8 mouse cellular contexts compared by ENCODE assay signal in the genomic region with DNA sequence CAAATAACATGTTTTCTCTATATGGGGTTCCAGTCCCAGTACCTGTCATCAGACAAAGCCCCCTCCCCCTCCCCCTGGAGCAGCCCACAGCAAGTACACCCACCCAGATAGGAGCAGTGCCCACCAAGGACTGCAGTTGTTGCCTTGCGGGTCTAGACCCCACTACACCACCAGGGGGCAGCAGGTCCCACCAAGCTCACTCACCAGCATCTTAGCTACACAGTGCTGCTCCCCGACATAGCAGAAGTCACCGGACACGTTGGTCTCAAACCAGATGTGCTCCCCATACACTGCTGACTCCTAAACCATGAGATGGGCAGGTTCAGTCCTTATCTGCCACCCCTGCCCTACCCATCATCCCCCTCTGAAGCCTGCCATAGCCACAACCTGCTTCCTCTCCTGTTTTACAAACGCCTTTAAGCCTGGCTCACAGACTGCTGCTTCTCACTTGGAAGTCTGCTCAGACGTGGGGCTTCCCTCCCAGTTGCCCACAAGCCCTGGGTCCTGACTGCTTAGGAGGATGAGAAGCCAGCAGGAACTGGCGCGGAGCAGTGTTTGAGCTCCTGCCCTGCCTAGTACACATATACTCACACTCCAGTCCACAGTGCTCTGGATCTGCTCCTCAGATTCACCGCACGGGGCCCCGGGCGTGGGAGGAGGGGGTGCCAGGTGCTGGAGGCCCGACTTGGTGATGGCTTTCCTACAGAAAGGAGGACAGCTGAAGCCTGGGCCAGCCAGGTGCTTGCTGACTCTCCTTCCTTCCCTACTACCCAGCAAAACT. TPM values are rescaled to one million over a fixed set of nuclear protein-coding genes. Genes with fewer than 3 reads are reported as not detected.
DNase-seq lines count a peak whose midpoint lies in the region; ATAC-seq lines count a peak whose summit lies in the region.

No protein-coding gene starts in this region.

- no peaks in the 10 kb centered on the region for H3K9me3 ChIP-seq in forebrain, embryonic 15.5 days
- no peaks in the 10 kb centered on the region for H3K9me3 ChIP-seq in hindbrain, embryonic 10.5 days

- H3K27me3 ChIP-seq in forebrain, embryonic 15.5 days: no peaks in the 10 kb centered on the region
- H3K27me3 ChIP-seq in hindbrain, embryonic 10.5 days (ENCODE audit: insufficient read depth, poor library complexity, severe bottlenecking): no peaks in the 10 kb centered on the region

- H3K36me3 ChIP-seq in forebrain, embryonic 15.5 days: peaks cover 4% of the 10 kb centered on the region; the same call in 1 of the 2 replicates
- peaks cover 33% of the 10 kb centered on the region for H3K36me3 ChIP-seq in hindbrain, embryonic 10.5 days

- H3K4me1 ChIP-seq in forebrain, embryonic 15.5 days: peaks cover 33% of the 10 kb centered on the region
- H3K4me1 ChIP-seq in hindbrain, embryonic 10.5 days (replicated peaks): peaks cover 58% of the 10 kb centered on the region

- no peak overlapping the region; the same call in 1 of the 2 replicates for H3K27ac ChIP-seq in forebrain, embryonic 15.5 days (replicated peaks)
- peak overlapping the region; percentile 26 for H3K27ac ChIP-seq in hindbrain, embryonic 10.5 days

- peak; percentile 78 for ATAC-seq in forebrain, embryonic 15.5 days (replicated peaks)

- 44% methylated on average over 13 of the region's 13 CpGs for WGBS in forebrain, embryonic 15.5 days
- 47% methylated on average over 13 of the region's 13 CpGs for WGBS in hindbrain, embryonic 10.5 days

- H3K9ac ChIP-seq in forebrain, embryonic 15.5 days (replicated peaks): no peak overlapping the region

- peak; percentile 77 for DNase-seq in MN1 (ENCODE audit: low spot score)
- peak; percentile 82 to 88 for DNase-seq in cerebellum, adult 18-20 months
- DNase-seq in hindbrain, embryonic 10.5 days (ENCODE audit: low spot score): peak; percentile 83
- peak; percentile 80 to 84 for DNase-seq in layer of hippocampus, postnatal 36 days
- DNase-seq in lung, postnatal 4 days: peak; percentile 78 to 85
- DNase-seq in retina, postnatal 1 day: peak; percentile 83
- peak; percentile 75 for DNase-seq in urinary bladder, postnatal 25 days (ENCODE audit: low spot score)

- no peak overlapping the region for H3K4me2 ChIP-seq in forebrain, embryonic 15.5 days (replicated peaks)

- H3K4me3 ChIP-seq in forebrain, embryonic 15.5 days: no peak overlapping the region
- no peak overlapping the region for H3K4me3 ChIP-seq in hindbrain, embryonic 10.5 days

RNA-seq across cellular contexts. Expression of a gene that starts 1.1 kb away (rescaled TPM):
- polyA plus RNA-seq in forebrain, embryonic 15.5 days (2015; fragmentation: Nextera tagmentation; extraction: Ambion mirVana): 0.15 and 0.32 TPM in 2 replicates
- polyA plus RNA-seq in hindbrain, embryonic 10.5 days (2016; fragmentation: Nextera tagmentation; extraction: Ambion mirVana): 0.18 and 0.25 TPM in 2 replicates
- total RNA-seq in layer of hippocampus, postnatal 36 days (2021): not detected

RNA-seq across cellular contexts. Expression of a gene that starts 12.3 kb away (rescaled TPM):
- polyA plus RNA-seq in forebrain, embryonic 15.5 days (2015; fragmentation: Nextera tagmentation; extraction: Ambion mirVana): 347 and 357 TPM in 2 replicates
- polyA plus RNA-seq in hindbrain, embryonic 10.5 days (2016; fragmentation: Nextera tagmentation; extraction: Ambion mirVana): 1,375 and 1,717 TPM in 2 replicates
- total RNA-seq in layer of hippocampus, postnatal 36 days (2021): 10 to 100 TPM; 25.4 to 29.4 TPM

RNA-seq across cellular contexts. Expression of a gene that starts 17.3 kb away (rescaled TPM):
- polyA plus RNA-seq in forebrain, embryonic 15.5 days (2015; fragmentation: Nextera tagmentation; extraction: Ambion mirVana): 1.5 and 1.8 TPM in 2 replicates
- 0.48 and 0.95 TPM in 2 replicates for polyA plus RNA-seq in hindbrain, embryonic 10.5 days (2016; fragmentation: Nextera tagmentation; extraction: Ambion mirVana)
- total RNA-seq in layer of hippocampus, postnatal 36 days (2021): 10 to 100 TPM; 25.7 to 28.6 TPM

RNA-seq across cellular contexts. Expression of a gene that starts 31.3 kb away (rescaled TPM):
- polyA plus RNA-seq in forebrain, embryonic 15.5 days (2015; fragmentation: Nextera tagmentation; extraction: Ambion mirVana): 27.6 and 28.2 TPM in 2 replicates
- 36.3 and 39.4 TPM in 2 replicates for polyA plus RNA-seq in hindbrain, embryonic 10.5 days (2016; fragmentation: Nextera tagmentation; extraction: Ambion mirVana)
- 100 to 1,000 TPM; 500 to 531 TPM for total RNA-seq in layer of hippocampus, postnatal 36 days (2021)
